Mouse (Mus musculus) kidney, embryonic 16.5 days (tissue): ENCODE results near the gene Alyref2. TPM values are rescaled to one million over a fixed set of nuclear protein-coding genes. Genes with fewer than 3 reads are reported as not detected.

Source experiments
- ATAC-seq: fragments of 200-750 bp; cut with Nextera tagmentation; 2 replicates; pipeline ENCODE4 v1.8.0; 2017; ENCODE audit warnings: moderate TSS enrichment; ENCODE audit not compliant: low FRiP score, low TSS enrichment
- H3K27ac ChIP-seq: fragments of 300-500 bp; sonication (generic); 2 replicates; pipeline ENCODE4 v1.5.1; 2014; ENCODE audit warnings: low read length
- H3K27me3 ChIP-seq: fragments of 300-500 bp; sonication (generic); 2 replicates; pipeline ENCODE4 v1.6.1; 2014; ENCODE audit warnings: low read length, control low read depth, mixed read lengths; ENCODE audit not compliant: insufficient read depth
- H3K36me3 ChIP-seq: fragments of 300-500 bp; sonication (generic); 2 replicates; pipeline ENCODE4 v1.6.1; 2014; ENCODE audit warnings: low read length, control low read depth, mixed read lengths; ENCODE audit not compliant: insufficient read depth
- H3K4me1 ChIP-seq: fragments of 300-500 bp; sonication (generic); 2 replicates; pipeline ENCODE4 v1.6.1; 2014; ENCODE audit warnings: low read length, control low read depth, mixed read lengths; ENCODE audit not compliant: insufficient read depth
- H3K4me2 ChIP-seq: fragments of 300-500 bp; sonication (generic); replicated peaks from 2 replicates; pipeline ENCODE4 v1.6.1; 2014; ENCODE audit warnings: low read depth, low read length
- H3K4me3 ChIP-seq: fragments of 300-500 bp; sonication (generic); 2 replicates; pipeline ENCODE4 v1.5.1; 2014; ENCODE audit warnings: mild to moderate bottlenecking, low read length
- H3K9ac ChIP-seq: fragments of 300-500 bp; sonication (generic); replicated peaks from 2 replicates; pipeline ENCODE4 v1.6.1; 2014; ENCODE audit warnings: low read length
- H3K9me3 ChIP-seq: fragments of 300-500 bp; sonication (generic); 2 replicates; pipeline ENCODE4 v1.6.1; 2016; ENCODE audit warnings: low read length, control low read depth
- WGBS: fragments of 180-500 bp; shearing (Covaris S2); extraction: QIAGEN DNeasy Blood & Tissue Kit; methylation state at CpG from one replicate; pipeline ENCODE4 v1.1.7; 2014; 5-methylcytosine and 5-hydroxymethylcytosine counted together
- polyA plus RNA-seq: library from polyadenylated mRNA; unstranded; fragments of >200 nt; fragmentation: Nextera tagmentation; extraction: Ambion mirVana; gene quantifications from 2 replicates; pipeline ENCODE4 v1.2.1, GENCODE M21; 2015

Alyref2 gene
- polyA plus RNA-seq, 1 experiment from 2014 or later = 13.0 TPM

GRCm38 (mm10) chr1:171495371-171495770 is 7.9 kb upstream of the Alyref2 start:
- 89% methylated on average over 6 of the region's 6 CpGs for WGBS
- H3K4me3 ChIP-seq = no peak overlapping the region
- no peak for ATAC-seq
- H3K27me3 ChIP-seq = no peaks in the 10 kb centered on the region
- no peak overlapping the region for H3K4me2 ChIP-seq
- H3K9me3 ChIP-seq = peaks cover 16% of the 10 kb centered on the region
- no peaks in the 10 kb centered on the region for H3K4me1 ChIP-seq
- no peak overlapping the region for H3K9ac ChIP-seq
- H3K36me3 ChIP-seq = no peaks in the 10 kb centered on the region
- H3K27ac ChIP-seq = no peak overlapping the region

- ATAC-seq = no peak
- Histone ChIP-seq H3K4me2 (no peak overlapping the region), H3K9me3 (0 out of 2 replicates have a peak, but pooled peaks cover 2% of the 10 kb centered on the region), H3K9ac (no peak overlapping the region), H3K4me3 (no peak overlapping the region), H3K27ac (no peak overlapping the region), H3K27me3 (no peaks in the 10 kb centered on the region), H3K4me1 (peaks cover 15% of the 10 kb centered on the region), H3K36me3 (no peaks in the 10 kb centered on the region)
- 78% methylated on average over 5 of the region's 5 CpGs for WGBS
These were observed 3.4 kb upstream of the Alyref2 start for GRCm38 (mm10) chr1:171499856-171500255.

- Histone ChIP-seq H3K4me1 (peaks cover 15% of the 10 kb centered on the region), H3K4me3 (no peak overlapping the region; the same call in 1 of the 2 replicates), H3K27me3 (no peaks in the 10 kb centered on the region), H3K27ac (peak overlapping the region; percentile 92), H3K36me3 (0 out of 2 replicates have a peak, but pooled peaks cover 2% of the 10 kb centered on the region), H3K9ac (peak overlapping the region; percentile 63; the same call in 1 of the 2 replicates), H3K9me3 (0 out of 2 replicates have a peak, but pooled peaks cover 2% of the 10 kb centered on the region), H3K4me2 (peak overlapping the region; percentile 57; the same call in 1 of the 2 replicates)
- ATAC-seq = no peak
- WGBS = 56% methylated on average over 6 of the region's 6 CpGs
These were observed 2.2 kb upstream of the Alyref2 start for GRCm38 (mm10) chr1:171501016-171501610.

- no peak for ATAC-seq
- peak overlapping the region; percentile 92 for H3K27ac ChIP-seq
These were observed 1.6 kb upstream of the Alyref2 start for GRCm38 (mm10) chr1:171501636-171502080.

GRCm38 (mm10) chr1:171502388-171503249 is 659 bp upstream of the Alyref2 start:
- Histone ChIP-seq H3K4me2 (peak overlapping the region; percentile 72), H3K9me3 (no peaks in the 10 kb centered on the region), H3K4me1 (peaks cover 15% of the 10 kb centered on the region), H3K4me3 (no peak overlapping the region), H3K27ac (peak overlapping the region; percentile 98), H3K9ac (peak overlapping the region; percentile 81), H3K27me3 (no peaks in the 10 kb centered on the region), H3K36me3 (0 out of 2 replicates have a peak, but pooled peaks cover 3% of the 10 kb centered on the region)
- WGBS = 1% methylated on average over 14 of the region's 14 CpGs
- peak; percentile 87 for ATAC-seq

More at GRCm38 (mm10) chr1:171501636-171502080, 1.6 kb upstream of the Alyref2 start:
- 0 out of 2 replicates have a peak, but pooled peaks cover 3% of the 10 kb centered on the region for H3K36me3 ChIP-seq
- H3K4me2 ChIP-seq = peak overlapping the region; percentile 57
- peak overlapping the region; percentile 63 for H3K9ac ChIP-seq
- H3K4me3 ChIP-seq = peak overlapping the region; percentile 30
- WGBS = 3% methylated on average over 5 of the region's 5 CpGs
- 0 out of 2 replicates have a peak, but pooled peaks cover 2% of the 10 kb centered on the region for H3K9me3 ChIP-seq
- H3K27me3 ChIP-seq = no peaks in the 10 kb centered on the region
- H3K4me1 ChIP-seq = peaks cover 15% of the 10 kb centered on the region

GRCm38 (mm10) chr1:171503592-171504291 is 464 bp downstream of the Alyref2 start:
- peak overlapping the region; percentile 98 for H3K27ac ChIP-seq
- H3K9me3 ChIP-seq = no peaks in the 10 kb centered on the region
- WGBS = under 1% methylated on average over 53 of the region's 53 CpGs
- ATAC-seq = peak; percentile 76
- H3K27me3 ChIP-seq = no peaks in the 10 kb centered on the region
- 0 out of 2 replicates have a peak, but pooled peaks cover 3% of the 10 kb centered on the region for H3K36me3 ChIP-seq
- peak overlapping the region; percentile 72 for H3K4me2 ChIP-seq
- H3K4me1 ChIP-seq = peaks cover 15% of the 10 kb centered on the region
- H3K9ac ChIP-seq = peak overlapping the region; percentile 81
- H3K4me3 ChIP-seq = peak overlapping the region; percentile 71

- H3K9ac ChIP-seq = no peak overlapping the region; the same call in 1 of the 2 replicates
- WGBS = 75% methylated on average over 4 of the region's 4 CpGs
- 0 out of 2 replicates have a peak, but pooled peaks cover 3% of the 10 kb centered on the region for H3K36me3 ChIP-seq
- H3K4me3 ChIP-seq = peak overlapping the region; percentile 16; the same call in 1 of the 2 replicates
- H3K27ac ChIP-seq = no peak overlapping the region
- H3K4me2 ChIP-seq = peak overlapping the region; percentile 72
- H3K9me3 ChIP-seq = no peaks in the 10 kb centered on the region
- no peaks in the 10 kb centered on the region for H3K27me3 ChIP-seq
- ATAC-seq = no peak
- H3K4me1 ChIP-seq = peaks cover 15% of the 10 kb centered on the region
These were observed 1.3 kb downstream of the Alyref2 start for GRCm38 (mm10) chr1:171504586-171504985.

- ATAC-seq = no peak
- Histone ChIP-seq H3K36me3 (no peaks in the 10 kb centered on the region), H3K27ac (no peak overlapping the region), H3K4me2 (no peak overlapping the region), H3K9me3 (no peaks in the 10 kb centered on the region), H3K4me3 (no peak overlapping the region), H3K9ac (no peak overlapping the region), H3K27me3 (no peaks in the 10 kb centered on the region), H3K4me1 (no peaks in the 10 kb centered on the region)
- WGBS = 88% methylated on average over 2 of the region's 2 CpGs
These were observed 10.0 kb downstream of the Alyref2 start for GRCm38 (mm10) chr1:171513234-171513633.

- Histone ChIP-seq H3K36me3 (no peaks in the 10 kb centered on the region), H3K4me1 (no peaks in the 10 kb centered on the region), H3K9me3 (no peaks in the 10 kb centered on the region), H3K27ac (no peak overlapping the region), H3K4me3 (no peak overlapping the region), H3K27me3 (no peaks in the 10 kb centered on the region), H3K9ac (no peak overlapping the region), H3K4me2 (no peak overlapping the region)
- ATAC-seq = no peak
- WGBS = 81% methylated on average over 1 of the region's 1 CpGs
These were observed 10.5 kb downstream of the Alyref2 start for GRCm38 (mm10) chr1:171513760-171514159.
